Mouse (Mus musculus): Measurements from ENCODE around the gene Hmcn1. TPM values are rescaled to one million over a fixed set of nuclear protein-coding genes. Genes with fewer than 3 reads are reported as not detected.

Gene Hmcn1
- polyA plus RNA-seq, 1 experiment from 2014 or later = 18.1 TPM

Other genes with a start within 250 kb of the Hmcn1 start
- gene Gm47985, start 189.1 kb upstream of the Hmcn1 start, polyA plus RNA-seq (2015; fragmentation: Nextera tagmentation; extraction: Ambion mirVana) = 0.14 and 0.28 TPM in 2 replicates
- gene Gm8947, start 198.9 kb upstream of the Hmcn1 start, polyA plus RNA-seq (2015; fragmentation: Nextera tagmentation; extraction: Ambion mirVana) = not detected in 2 replicates
- gene Gm47995, start 205.0 kb upstream of the Hmcn1 start, polyA plus RNA-seq (2015; fragmentation: Nextera tagmentation; extraction: Ambion mirVana) = not detected in 2 replicates
- gene 3110040M04Rik, start 210.7 kb upstream of the Hmcn1 start, polyA plus RNA-seq (2015; fragmentation: Nextera tagmentation; extraction: Ambion mirVana) = not detected in 2 replicates
- gene Gm47996, start 216.7 kb upstream of the Hmcn1 start, polyA plus RNA-seq (2015; fragmentation: Nextera tagmentation; extraction: Ambion mirVana) = not detected in 2 replicates

Data from heart, embryonic 16.5 days (tissue).